Mouse (Mus musculus) thymus, adult 2 months (tissue): Measurements from ENCODE around the gene Arhgap23. TPM values are rescaled to one million over a fixed set of nuclear protein-coding genes. Genes with fewer than 3 reads are reported as not detected.

Source experiments
- DNase-seq: peaks from one replicate; pipeline ENCODE4 v3.0.0; 2021
- H3K27ac ChIP-seq: fragments of 200-500 bp; 2 replicates; pipeline ENCODE4 v1.5.1; 2012; ENCODE audit warnings: low read length, control low read depth; ENCODE audit not compliant: control insufficient read depth, insufficient read depth
- H3K27me3 ChIP-seq: fragments of 200-500 bp; 2 replicates; pipeline ENCODE4 v1.6.1; 2012; ENCODE audit warnings: mild to moderate bottlenecking, low read length, moderate library complexity, mixed read lengths; ENCODE audit not compliant: control insufficient read depth, insufficient read depth
- H3K36me3 ChIP-seq: fragments of 200-500 bp; 2 replicates; pipeline ENCODE4 v1.6.1; 2012; ENCODE audit warnings: mild to moderate bottlenecking, low read length, moderate library complexity; ENCODE audit not compliant: control insufficient read depth, insufficient read depth
- H3K4me1 ChIP-seq: fragments of 200-500 bp; replicated peaks from 2 replicates; pipeline ENCODE4 v1.6.1; 2012; ENCODE audit warnings: low read length; ENCODE audit not compliant: control insufficient read depth, insufficient read depth
- H3K4me3 ChIP-seq: fragments of 200-500 bp; 2 replicates; pipeline ENCODE4 v1.5.1; 2012; ENCODE audit warnings: mild to moderate bottlenecking, low read length, control low read depth, moderate library complexity; ENCODE audit not compliant: control insufficient read depth, insufficient read depth
- CTCF ChIP-seq: fragments of 200-500 bp; IDR thresholded peaks from 2 replicates; pipeline ENCODE4 v1.5.1; 2012; ENCODE audit warnings: mild to moderate bottlenecking, control low read depth, low read length, moderate library complexity, borderline replicate concordance; ENCODE audit not compliant: control insufficient read depth, poor library complexity, insufficient read depth; ENCODE audit errors: extremely low read depth
- POLR2A ChIP-seq: fragments of 200-500 bp; IDR thresholded peaks from 2 replicates; pipeline ENCODE4 v1.6.1; 2012; ENCODE audit warnings: mild to moderate bottlenecking, low read length, control low read depth, moderate library complexity; ENCODE audit not compliant: control insufficient read depth, poor library complexity, insufficient read depth; ENCODE audit errors: extremely low read depth
- WGBS: fragments of 180-500 bp; shearing (Covaris S2); methylation state at CpG from one replicate; pipeline ENCODE4 v1.1.7; 2018; 5-methylcytosine and 5-hydroxymethylcytosine counted together
- polyA plus RNA-seq: library from polyadenylated mRNA; depleted of rRNA; stranded (reverse); fragments of >200 nt; gene quantifications from 2 replicates; pipeline ENCODE4 v1.2.3, GENCODE M21; 2012

Gene Arhgap23
- polyA plus RNA-seq, 1 experiment, result 13.3 TPM

DNA sequence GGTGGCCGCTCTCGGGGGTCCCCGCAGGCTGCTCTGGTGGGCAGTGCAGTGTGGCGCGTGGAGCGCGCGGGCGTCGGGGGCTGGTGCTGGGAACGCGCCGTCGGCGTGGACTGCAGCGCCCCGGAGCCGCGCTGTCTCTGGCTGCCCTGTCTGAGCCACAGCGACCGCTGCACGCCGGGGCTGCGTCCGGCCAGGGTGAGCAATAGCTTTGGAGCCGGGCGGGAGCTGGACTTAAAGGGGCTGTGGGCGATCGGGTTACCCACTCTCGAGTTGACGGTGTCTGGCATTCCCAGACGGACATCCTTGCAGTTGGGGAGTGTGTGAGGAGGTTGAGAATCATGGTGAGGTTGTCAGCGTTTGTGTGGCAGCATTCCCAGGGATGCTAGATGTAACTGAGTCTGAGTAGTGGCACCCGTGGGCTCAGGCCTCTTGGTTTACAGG is 25.1 kb downstream of the Arhgap23 start:
- no peak overlapping the region for H3K27ac ChIP-seq
- peaks cover 26% of the 10 kb centered on the region for H3K4me1 ChIP-seq
- H3K4me3 ChIP-seq, result peak overlapping the region; percentile 17
- H3K36me3 ChIP-seq, result no peaks in the 10 kb centered on the region
- no peak for TF ChIP-seq POLR2A
- no peak for TF ChIP-seq CTCF
- H3K27me3 ChIP-seq, result peaks cover 12% of the 10 kb centered on the region
- DNase-seq, result no peak
- WGBS, result 10% methylated on average over 34 of the region's 34 CpGs

DNA sequence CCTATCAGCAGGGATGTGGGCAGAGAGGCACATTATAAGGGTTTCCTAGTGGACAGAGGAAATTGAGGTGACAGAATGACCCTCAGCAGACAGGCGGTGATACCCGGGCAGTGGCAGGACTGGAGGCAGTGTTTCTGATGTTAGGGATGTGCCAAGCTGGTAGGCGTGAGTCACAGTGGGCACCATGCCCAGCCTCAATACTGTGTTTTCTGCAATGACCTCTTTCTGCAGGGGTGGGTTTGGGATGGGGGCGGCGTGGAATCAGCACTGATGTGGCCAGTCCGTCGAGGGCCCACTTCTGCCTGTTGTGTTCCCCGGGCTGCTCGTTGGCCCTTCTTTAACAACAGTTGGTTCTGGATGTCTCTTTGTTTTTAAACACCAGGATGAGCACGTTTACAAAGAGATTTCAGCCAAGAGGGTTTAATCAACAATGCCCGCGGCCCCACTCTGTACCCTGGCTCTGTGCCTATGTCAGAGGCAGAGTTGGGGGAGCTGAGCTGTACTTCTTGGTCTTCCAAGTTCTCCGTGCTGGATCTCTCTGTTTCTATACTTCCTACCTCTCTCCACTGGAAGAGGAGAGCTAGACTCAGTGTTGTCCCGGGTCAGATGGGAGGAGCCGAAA is 25.8 kb downstream of the Arhgap23 start:
- WGBS, result 57% methylated on average over 15 of the region's 15 CpGs
- peaks cover 21% of the 10 kb centered on the region for H3K4me1 ChIP-seq
- no peak overlapping the region for H3K4me3 ChIP-seq
- H3K27ac ChIP-seq, result no peak overlapping the region
- TF ChIP-seq CTCF (no peak), POLR2A (no peak)
- no peaks in the 10 kb centered on the region for H3K36me3 ChIP-seq
- no peak for DNase-seq
- H3K27me3 ChIP-seq, result peaks cover 12% of the 10 kb centered on the region

DNA sequence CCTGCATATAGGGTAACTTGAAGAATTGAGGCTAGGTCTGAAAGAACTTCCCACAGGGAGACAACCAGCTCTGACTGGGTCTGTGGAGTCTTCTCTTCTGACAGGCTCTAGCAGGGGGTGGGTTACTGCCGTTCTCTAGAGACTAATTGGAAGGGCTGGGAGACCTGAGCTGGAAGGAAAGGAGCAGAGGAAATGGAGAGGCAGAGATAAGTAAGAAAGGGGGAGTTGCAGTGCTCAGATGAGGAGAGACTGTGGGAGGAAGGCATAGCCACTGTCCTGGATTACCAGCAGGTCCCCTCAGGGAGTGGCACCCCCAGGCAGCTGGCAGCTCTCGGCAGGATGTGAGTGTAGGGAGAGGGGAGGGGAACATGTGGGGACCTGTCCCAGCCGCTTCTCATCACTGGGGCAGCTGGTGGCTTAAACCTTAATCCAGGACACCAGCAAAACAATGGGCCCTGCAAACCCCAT is 26.4 kb downstream of the Arhgap23 start:
- Histone ChIP-seq H3K27ac (no peak overlapping the region), H3K27me3 (peaks cover 12% of the 10 kb centered on the region), H3K36me3 (no peaks in the 10 kb centered on the region), H3K4me1 (peaks cover 21% of the 10 kb centered on the region), H3K4me3 (no peak overlapping the region)
- TF ChIP-seq CTCF, result no peak
- no peak for TF ChIP-seq POLR2A
- DNase-seq, result no peak
- 9% methylated on average over 3 of the region's 3 CpGs for WGBS

DNA sequence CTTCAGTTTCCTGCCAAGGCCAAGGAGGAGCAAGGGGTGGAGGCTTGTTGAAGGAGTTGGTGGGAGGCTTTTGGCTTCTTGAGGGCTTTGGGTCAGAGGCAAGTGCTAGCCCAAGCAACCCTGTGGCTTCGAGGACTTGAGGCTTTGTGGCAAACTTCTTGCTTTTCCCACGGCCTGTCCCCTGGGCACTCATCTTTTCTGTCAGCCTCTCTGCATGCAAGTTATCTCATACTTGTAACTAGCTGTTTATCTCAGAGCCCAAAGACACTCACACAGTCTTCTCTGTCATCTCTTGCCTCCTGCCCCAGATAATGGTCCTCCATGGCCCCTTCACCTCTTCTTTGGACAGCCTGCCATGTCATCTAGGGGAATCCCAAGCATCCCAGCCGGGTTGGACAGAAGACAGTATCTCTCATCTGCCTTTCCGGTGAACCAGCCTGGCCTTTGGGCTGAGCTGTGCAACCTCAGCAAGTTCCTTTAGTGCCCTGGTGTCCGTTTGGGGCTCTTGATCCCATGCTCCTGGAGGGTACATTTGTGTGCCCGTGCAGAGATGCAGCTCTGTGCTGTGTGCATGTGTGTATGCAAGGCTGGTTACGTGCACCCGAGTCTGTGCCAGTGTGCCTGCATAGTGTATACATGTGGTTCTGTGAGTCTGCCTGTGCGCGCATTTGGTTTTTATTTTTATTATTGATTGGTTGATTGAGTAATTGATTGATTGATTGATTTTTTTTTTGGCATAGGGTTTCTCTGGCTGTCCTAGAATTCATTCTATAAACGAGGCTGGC is 27.8 kb downstream of the Arhgap23 start:
- Histone ChIP-seq H3K4me3 (no peak overlapping the region), H3K27ac (no peak overlapping the region), H3K4me1 (peaks cover 21% of the 10 kb centered on the region), H3K27me3 (peaks cover 12% of the 10 kb centered on the region), H3K36me3 (no peaks in the 10 kb centered on the region)
- no peak for DNase-seq
- TF ChIP-seq CTCF, result no peak
- no peak for TF ChIP-seq POLR2A
- 84% methylated on average over 11 of the region's 11 CpGs for WGBS

DNA sequence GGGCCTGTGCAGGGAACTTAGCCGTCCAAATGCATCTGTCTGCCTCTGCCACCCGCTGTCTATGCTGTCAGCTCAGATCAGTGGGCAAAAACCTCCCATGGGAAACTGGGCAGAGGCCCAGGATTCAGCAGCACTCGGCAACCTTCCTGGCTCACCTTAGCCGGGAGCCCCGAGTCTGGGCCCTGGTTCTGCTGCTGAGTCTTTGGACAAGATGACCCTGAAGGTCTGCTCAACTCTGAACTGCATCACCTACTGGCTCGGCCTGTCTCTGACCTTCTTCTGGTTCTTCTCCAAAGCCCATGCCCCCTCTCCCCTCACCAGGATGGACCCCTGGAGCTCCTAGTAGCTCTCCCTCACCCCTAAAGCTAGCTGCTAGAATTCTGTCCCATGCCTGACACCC is 30.3 kb downstream of the Arhgap23 start:
- no peak overlapping the region for H3K27ac ChIP-seq
- no peak for TF ChIP-seq CTCF
- TF ChIP-seq POLR2A, result no peak
- no peak for DNase-seq
- peaks cover 5% of the 10 kb centered on the region; the same call in 1 of the 2 replicates for H3K27me3 ChIP-seq
- no peaks in the 10 kb centered on the region for H3K36me3 ChIP-seq
- 93% methylated on average over 6 of the region's 6 CpGs for WGBS
- H3K4me3 ChIP-seq, result no peak overlapping the region
- H3K4me1 ChIP-seq, result peaks cover 9% of the 10 kb centered on the region; the same call in 1 of the 2 replicates

DNA sequence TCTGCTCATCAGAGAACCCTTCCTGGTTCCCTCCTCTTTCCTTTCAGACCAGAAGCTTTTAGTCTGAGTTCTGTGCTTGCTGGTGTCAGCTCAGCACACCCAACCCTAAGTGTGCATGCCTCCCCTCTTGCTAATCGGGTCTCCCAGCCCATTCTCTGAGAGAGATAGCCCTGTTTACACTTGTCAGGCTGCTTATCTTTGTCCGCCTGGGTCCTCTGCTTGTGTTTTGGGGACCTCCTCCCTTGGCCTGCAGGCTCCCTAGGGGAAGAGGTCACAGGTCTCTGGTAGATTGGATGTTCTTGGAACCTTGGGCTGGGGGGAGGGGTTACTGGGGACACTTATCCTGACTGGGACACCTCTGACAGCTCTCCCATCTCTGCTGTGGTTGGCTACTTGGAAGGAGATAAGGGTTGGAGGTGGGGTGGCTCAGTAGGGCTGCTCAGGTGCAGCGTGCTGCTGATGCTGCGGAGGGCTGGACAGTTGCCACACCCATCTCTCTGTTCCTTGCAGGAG is 30.7 kb downstream of the Arhgap23 start:
- DNase-seq, result no peak
- Histone ChIP-seq H3K4me3 (no peak overlapping the region), H3K4me1 (peaks cover 9% of the 10 kb centered on the region; the same call in 1 of the 2 replicates), H3K27me3 (peaks cover 2% of the 10 kb centered on the region; the same call in 1 of the 2 replicates), H3K36me3 (no peaks in the 10 kb centered on the region), H3K27ac (no peak overlapping the region)
- 94% methylated on average over 4 of the region's 4 CpGs for WGBS
- TF ChIP-seq POLR2A (no peak), CTCF (no peak)
